Mouse (Mus musculus) neural tube, embryonic 12.5 days (tissue): ENCODE results near the gene Slc35a5. TPM values are rescaled to one million over a fixed set of nuclear protein-coding genes. Genes with fewer than 3 reads are reported as not detected.

Source experiments
- ATAC-seq: fragments of 200-750 bp; cut with Nextera tagmentation; 2 replicates; pipeline ENCODE4 v1.8.0; 2017; ENCODE audit warnings: low read depth, mild to moderate bottlenecking, moderate TSS enrichment, moderate library complexity; ENCODE audit not compliant: low FRiP score
- H3K27ac ChIP-seq: fragments of 300-500 bp; sonication (generic); 2 replicates; pipeline ENCODE4 v1.5.1; 2016
- H3K27me3 ChIP-seq: fragments of 300-500 bp; sonication (generic); replicated peaks from 2 replicates; pipeline ENCODE4 v1.6.1; 2016; ENCODE audit warnings: mild to moderate bottlenecking
- H3K36me3 ChIP-seq: fragments of 300-500 bp; sonication (generic); 2 replicates; pipeline ENCODE4 v1.6.1; 2016; ENCODE audit warnings: mild to moderate bottlenecking
- H3K4me1 ChIP-seq: fragments of 300-500 bp; sonication (generic); 2 replicates; pipeline ENCODE4 v1.6.1; 2016
- H3K4me2 ChIP-seq: fragments of 300-500 bp; sonication (generic); replicated peaks from 2 replicates; pipeline ENCODE4 v1.6.1; 2016; ENCODE audit warnings: mild to moderate bottlenecking
- H3K4me3 ChIP-seq: fragments of 300-500 bp; sonication (generic); 2 replicates; pipeline ENCODE4 v1.5.1; 2016
- H3K9ac ChIP-seq: fragments of 300-500 bp; sonication (generic); 2 replicates; pipeline ENCODE4 v1.6.1; 2016; ENCODE audit warnings: mild to moderate bottlenecking
- H3K9me3 ChIP-seq: fragments of 300-500 bp; sonication (generic); 2 replicates; pipeline ENCODE4 v1.6.1; 2016; ENCODE audit warnings: mild to moderate bottlenecking
- WGBS: fragments of 180-500 bp; shearing (Covaris S2); methylation state at CpG from one replicate; pipeline ENCODE4 v1.1.7; 2016; 5-methylcytosine and 5-hydroxymethylcytosine counted together
- polyA plus RNA-seq: library from polyadenylated mRNA; unstranded; fragments of >200 nt; fragmentation: Nextera tagmentation; extraction: Ambion mirVana; gene quantifications from 2 replicates; pipeline ENCODE4 v1.2.1, GENCODE M21; 2016

Slc35a5 gene
- polyA plus RNA-seq, 1 experiment from 2014 or later: 26.3 TPM

- Histone ChIP-seq H3K4me1 (peaks cover 12% of the 10 kb centered on the region; the same call in 1 of the 2 replicates), H3K27me3 (no peaks in the 10 kb centered on the region), H3K4me2 (no peak overlapping the region), H3K27ac (no peak overlapping the region), H3K4me3 (no peak overlapping the region), H3K9me3 (no peaks in the 10 kb centered on the region), H3K9ac (no peak overlapping the region), H3K36me3 (no peaks in the 10 kb centered on the region)
- ATAC-seq: no peak
- 82% methylated on average over 3 of the region's 3 CpGs for WGBS
Observed at GRCm38 (mm10) chr16:45100892-45101291, 57.6 kb downstream of the Slc35a5 start.

GRCm38 (mm10) chr16:45098886-45099210 is 59.7 kb downstream of the Slc35a5 start:
- H3K9me3 ChIP-seq: no peaks in the 10 kb centered on the region
- H3K27me3 ChIP-seq: no peaks in the 10 kb centered on the region
- H3K4me3 ChIP-seq: no peak overlapping the region
- H3K9ac ChIP-seq: no peak overlapping the region
- H3K4me1 ChIP-seq: peaks cover 22% of the 10 kb centered on the region; the same call in 1 of the 2 replicates
- WGBS: 63% methylated on average over 6 of the region's 6 CpGs
- no peak overlapping the region for H3K27ac ChIP-seq
- no peaks in the 10 kb centered on the region for H3K36me3 ChIP-seq
- ATAC-seq: peak; percentile 9; the same call in 1 of the 2 replicates
- H3K4me2 ChIP-seq: peak overlapping the region; percentile 27; the same call in 1 of the 2 replicates

- H3K4me3 ChIP-seq: no peak overlapping the region
- peak; percentile 56 for ATAC-seq
- 47% methylated on average over 10 of the region's 10 CpGs for WGBS
- H3K36me3 ChIP-seq: no peaks in the 10 kb centered on the region
- H3K4me2 ChIP-seq: peak overlapping the region; percentile 27; the same call in 1 of the 2 replicates
- H3K27me3 ChIP-seq: no peaks in the 10 kb centered on the region
- no peak overlapping the region for H3K9ac ChIP-seq
- peaks cover 22% of the 10 kb centered on the region; the same call in 1 of the 2 replicates for H3K4me1 ChIP-seq
- no peak overlapping the region for H3K27ac ChIP-seq
- no peaks in the 10 kb centered on the region for H3K9me3 ChIP-seq
Observed at GRCm38 (mm10) chr16:45098186-45098885, 60.2 kb downstream of the Slc35a5 start.

- 97% methylated on average over 2 of the region's 2 CpGs for WGBS
- no peaks in the 10 kb centered on the region for H3K9me3 ChIP-seq
Observed at GRCm38 (mm10) chr16:45097467-45097866, 61.0 kb downstream of the Slc35a5 start.

GRCm38 (mm10) chr16:45095561-45096482 is 62.7 kb downstream of the Slc35a5 start:
- Histone ChIP-seq H3K4me1 (peaks cover 22% of the 10 kb centered on the region; the same call in 1 of the 2 replicates), H3K4me2 (0 out of 2 replicates have a peak overlapping the region, but pooled peaks have one; percentile 7), H3K4me3 (no peak overlapping the region), H3K9me3 (no peaks in the 10 kb centered on the region), H3K36me3 (no peaks in the 10 kb centered on the region), H3K27me3 (no peaks in the 10 kb centered on the region), H3K9ac (no peak overlapping the region), H3K27ac (no peak overlapping the region)
- WGBS: 89% methylated on average over 26 of the region's 26 CpGs
- ATAC-seq: no peak

More at GRCm38 (mm10) chr16:45097467-45097866, 61.0 kb downstream of the Slc35a5 start:
- Histone ChIP-seq H3K4me2 (no peak overlapping the region), H3K27ac (no peak overlapping the region), H3K4me3 (no peak overlapping the region), H3K4me1 (peaks cover 22% of the 10 kb centered on the region; the same call in 1 of the 2 replicates), H3K27me3 (no peaks in the 10 kb centered on the region), H3K9ac (no peak overlapping the region), H3K36me3 (no peaks in the 10 kb centered on the region)
- ATAC-seq: no peak

- ATAC-seq: no peak
- peak overlapping the region; percentile 56; the same call in 1 of the 2 replicates for H3K4me2 ChIP-seq
- WGBS: 93% methylated on average over 13 of the region's 13 CpGs
- no peaks in the 10 kb centered on the region for H3K36me3 ChIP-seq
- H3K9ac ChIP-seq: no peak overlapping the region
- H3K27ac ChIP-seq: no peak overlapping the region
- H3K9me3 ChIP-seq: no peaks in the 10 kb centered on the region
- H3K27me3 ChIP-seq: no peaks in the 10 kb centered on the region
- no peak overlapping the region for H3K4me3 ChIP-seq
- H3K4me1 ChIP-seq: peaks cover 22% of the 10 kb centered on the region; the same call in 1 of the 2 replicates
Observed at GRCm38 (mm10) chr16:45095030-45095429, 63.5 kb downstream of the Slc35a5 start.

- Histone ChIP-seq H3K4me2 (peak overlapping the region; percentile 56), H3K36me3 (no peaks in the 10 kb centered on the region), H3K4me3 (peak overlapping the region; percentile 21), H3K27me3 (no peaks in the 10 kb centered on the region), H3K9ac (peak overlapping the region; percentile 33), H3K4me1 (peaks cover 22% of the 10 kb centered on the region; the same call in 1 of the 2 replicates), H3K9me3 (no peaks in the 10 kb centered on the region), H3K27ac (no peak overlapping the region)
- ATAC-seq: peak; percentile 69
- 7% methylated on average over 9 of the region's 9 CpGs for WGBS
Observed at GRCm38 (mm10) chr16:45094136-45094756, 64.3 kb downstream of the Slc35a5 start.

- ATAC-seq: no peak
- Histone ChIP-seq H3K36me3 (no peaks in the 10 kb centered on the region), H3K27ac (no peak within 1 kb of the TSS), H3K4me2 (peak within 1 kb of the TSS; percentile 56), H3K27me3 (no peaks in the 10 kb centered on the region), H3K9ac (peak within 1 kb of the TSS; percentile 33), H3K4me3 (peak within 1 kb of the TSS; percentile 21), H3K4me1 (peaks cover 16% of the 10 kb centered on the region; the same call in 1 of the 2 replicates), H3K9me3 (no peaks in the 10 kb centered on the region)
- 34% methylated on average over 6 of the region's 6 CpGs for WGBS
Observed at GRCm38 (mm10) chr16:45093137-45093731, 65.3 kb downstream of the Slc35a5 start, which contains the start of gene Ccdc80. Gene Ccdc80, plus strand, starts transcription at chr16:45093402.

GRCm38 (mm10) chr16:45090005-45090404 is 68.5 kb downstream of the Slc35a5 start:
- peak; percentile 68 for ATAC-seq
- Histone ChIP-seq H3K4me1 (peaks cover 6% of the 10 kb centered on the region; the same call in 1 of the 2 replicates), H3K36me3 (no peaks in the 10 kb centered on the region), H3K9me3 (no peaks in the 10 kb centered on the region), H3K27ac (no peak overlapping the region), H3K9ac (no peak overlapping the region), H3K4me2 (no peak overlapping the region), H3K4me3 (no peak overlapping the region), H3K27me3 (no peaks in the 10 kb centered on the region)
- WGBS: 13% methylated on average over 10 of the region's 10 CpGs
